Mouse (Mus musculus) midbrain, embryonic 12.5 days (tissue): ENCODE data around the gene Trim65. TPM values are rescaled to one million over a fixed set of nuclear protein-coding genes. Genes with fewer than 3 reads are reported as not detected.
"Not testable (repeated sequence)": the region's sequence is repeated elsewhere in the genome, so short reads cannot be mapped to it uniquely, and the experiment has no call there.

Experiments used
- ATAC-seq: fragments of 200-750 bp; cut with Nextera tagmentation; 2 replicates; pipeline ENCODE4 v1.8.0; 2017; ENCODE audit warnings: low read depth, moderate TSS enrichment, moderate library complexity; ENCODE audit not compliant: low FRiP score
- H3K27ac ChIP-seq: fragments of 300-500 bp; sonication (generic); replicated peaks from 2 replicates; pipeline ENCODE4 v1.5.1; 2016; ENCODE audit warnings: mild to moderate bottlenecking
- H3K27me3 ChIP-seq: fragments of 300-500 bp; sonication (generic); 2 replicates; pipeline ENCODE4 v1.6.1; 2016; ENCODE audit warnings: mild to moderate bottlenecking
- H3K36me3 ChIP-seq: fragments of 300-500 bp; sonication (generic); 2 replicates; pipeline ENCODE4 v1.6.1; 2016
- H3K4me1 ChIP-seq: fragments of 300-500 bp; sonication (generic); 2 replicates; pipeline ENCODE4 v1.6.1; 2016
- H3K4me2 ChIP-seq: fragments of 300-500 bp; sonication (generic); replicated peaks from 2 replicates; pipeline ENCODE4 v1.6.1; 2016; ENCODE audit warnings: mild to moderate bottlenecking, moderate library complexity
- H3K4me3 ChIP-seq: fragments of 300-500 bp; sonication (generic); 2 replicates; pipeline ENCODE4 v1.5.1; 2016; ENCODE audit warnings: mild to moderate bottlenecking
- H3K9ac ChIP-seq: fragments of 300-500 bp; sonication (generic); replicated peaks from 2 replicates; pipeline ENCODE4 v1.6.1; 2016; ENCODE audit warnings: mild to moderate bottlenecking, moderate library complexity
- H3K9me3 ChIP-seq: fragments of 300-500 bp; sonication (generic); 2 replicates; pipeline ENCODE4 v1.6.1; 2016; ENCODE audit warnings: mild to moderate bottlenecking
- WGBS: fragments of 180-500 bp; shearing (Covaris S2); methylation state at CpG from one replicate; pipeline ENCODE4 v1.1.7; 2016; 5-methylcytosine and 5-hydroxymethylcytosine counted together
- polyA plus RNA-seq: library from polyadenylated mRNA; unstranded; fragments of >200 nt; fragmentation: Nextera tagmentation; extraction: Ambion mirVana; gene quantifications from 2 replicates; pipeline ENCODE4 v1.2.1, GENCODE M21; 2016

The Trim65 gene
- polyA plus RNA-seq, 1 experiment from 2014 or later = 1.7 TPM

GRCm38 (mm10) chr11:116092959-116093358 lies 38.0 kb downstream of the Trim65 start:
- not testable (repeated sequence) for H3K36me3 ChIP-seq, H3K4me1 ChIP-seq, H3K4me2 ChIP-seq, H3K4me3 ChIP-seq, H3K27me3 ChIP-seq, ATAC-seq, H3K9me3 ChIP-seq, H3K9ac ChIP-seq, H3K27ac ChIP-seq
- WGBS = 90% methylated on average over 6 of the region's 6 CpGs

- Histone ChIP-seq H3K9ac (no peak overlapping the region), H3K36me3 (no peaks in the 10 kb centered on the region), H3K4me2 (no peak overlapping the region), H3K4me3 (no peak overlapping the region), H3K27me3 (no peaks in the 10 kb centered on the region; the same call in 1 of the 2 replicates), H3K27ac (no peak overlapping the region), H3K9me3 (peaks cover under 1% of the 10 kb centered on the region; the same call in 1 of the 2 replicates), H3K4me1 (peaks cover 9% of the 10 kb centered on the region)
- WGBS = 88% methylated on average over 6 of the region's 6 CpGs
- no peak for ATAC-seq
These were observed 39.3 kb downstream of the Trim65 start for GRCm38 (mm10) chr11:116091591-116091990.

GRCm38 (mm10) chr11:116089545-116089944 lies 41.4 kb downstream of the Trim65 start:
- no peaks in the 10 kb centered on the region for H3K9me3 ChIP-seq
- no peaks in the 10 kb centered on the region; the same call in 1 of the 2 replicates for H3K27me3 ChIP-seq
- no peak overlapping the region for H3K4me2 ChIP-seq
- no peak for ATAC-seq
- no peak overlapping the region for H3K9ac ChIP-seq
- no peak overlapping the region for H3K4me3 ChIP-seq
- H3K27ac ChIP-seq = no peak overlapping the region
- 93% methylated on average over 6 of the region's 6 CpGs for WGBS
- no peaks in the 10 kb centered on the region for H3K36me3 ChIP-seq
- H3K4me1 ChIP-seq = peaks cover 21% of the 10 kb centered on the region

- H3K36me3 ChIP-seq = peaks cover 4% of the 10 kb centered on the region; the same call in 1 of the 2 replicates
- no peak overlapping the region for H3K4me2 ChIP-seq
- WGBS = 88% methylated on average over 11 of the region's 11 CpGs
- H3K27me3 ChIP-seq = no peaks in the 10 kb centered on the region; the same call in 1 of the 2 replicates
- H3K4me3 ChIP-seq = no peak overlapping the region
- peaks cover 21% of the 10 kb centered on the region for H3K4me1 ChIP-seq
- H3K9me3 ChIP-seq = no peaks in the 10 kb centered on the region
- H3K9ac ChIP-seq = no peak overlapping the region
- H3K27ac ChIP-seq = no peak overlapping the region
- no peak for ATAC-seq
These were observed 42.1 kb downstream of the Trim65 start for GRCm38 (mm10) chr11:116088741-116089394.

GRCm38 (mm10) chr11:116088188-116088587 lies 42.7 kb downstream of the Trim65 start:
- Histone ChIP-seq H3K9ac (peak overlapping the region; percentile 43; the same call in 1 of the 2 replicates), H3K4me2 (peak overlapping the region; percentile 51; the same call in 1 of the 2 replicates), H3K9me3 (no peaks in the 10 kb centered on the region), H3K27ac (no peak overlapping the region), H3K27me3 (no peaks in the 10 kb centered on the region; the same call in 1 of the 2 replicates), H3K36me3 (peaks cover 10% of the 10 kb centered on the region), H3K4me1 (peaks cover 21% of the 10 kb centered on the region), H3K4me3 (0 out of 2 replicates have a peak overlapping the region, but pooled peaks have one; percentile 56)
- WGBS = 87% methylated on average over 8 of the region's 8 CpGs
- ATAC-seq = no peak

- Histone ChIP-seq H3K36me3 (peaks cover 16% of the 10 kb centered on the region), H3K4me3 (peak overlapping the region; percentile 56), H3K27ac (peak overlapping the region; percentile 58), H3K4me2 (peak overlapping the region; percentile 51), H3K9me3 (no peaks in the 10 kb centered on the region), H3K27me3 (no peaks in the 10 kb centered on the region; the same call in 1 of the 2 replicates), H3K4me1 (peaks cover 21% of the 10 kb centered on the region), H3K9ac (peak overlapping the region; percentile 43)
- 5% methylated on average over 31 of the region's 31 CpGs for WGBS
- ATAC-seq = peak; percentile 78
These were observed 43.5 kb downstream of the Trim65 start for GRCm38 (mm10) chr11:116087194-116088130.

- peaks cover 21% of the 10 kb centered on the region for H3K4me1 ChIP-seq
- peak within 1 kb of the TSS; percentile 83 for H3K27ac ChIP-seq
- H3K9ac ChIP-seq = peak within 1 kb of the TSS; percentile 63
- 6% methylated on average over 34 of the region's 43 CpGs for WGBS
- ATAC-seq = peak; percentile 95
- H3K4me2 ChIP-seq = peak within 1 kb of the TSS; percentile 52
- no peaks in the 10 kb centered on the region for H3K9me3 ChIP-seq
- peak within 1 kb of the TSS; percentile 56 for H3K4me3 ChIP-seq
- peaks cover 25% of the 10 kb centered on the region for H3K36me3 ChIP-seq
- no peaks in the 10 kb centered on the region; the same call in 1 of the 2 replicates for H3K27me3 ChIP-seq
These were observed 44.4 kb downstream of the Trim65 start, which contains the start of gene Wbp2 for GRCm38 (mm10) chr11:116086258-116087193. Gene Wbp2, minus strand, starts transcription at chr11:116086995.

GRCm38 (mm10) chr11:116084166-116084565 lies 46.8 kb downstream of the Trim65 start:
- Histone ChIP-seq H3K27me3 (no peaks in the 10 kb centered on the region; the same call in 1 of the 2 replicates), H3K36me3 (peaks cover 48% of the 10 kb centered on the region), H3K27ac (no peak overlapping the region; the same call in 1 of the 2 replicates), H3K4me3 (no peak overlapping the region), H3K9ac (no peak overlapping the region), H3K4me1 (peaks cover 22% of the 10 kb centered on the region), H3K9me3 (no peaks in the 10 kb centered on the region), H3K4me2 (no peak overlapping the region)
- no peak for ATAC-seq
- WGBS = 91% methylated on average over 6 of the region's 6 CpGs

- no peak overlapping the region for H3K9ac ChIP-seq
- no peak overlapping the region for H3K4me2 ChIP-seq
- no peak overlapping the region for H3K4me3 ChIP-seq
- peaks cover 27% of the 10 kb centered on the region for H3K4me1 ChIP-seq
- H3K9me3 ChIP-seq = no peaks in the 10 kb centered on the region
- H3K27me3 ChIP-seq = no peaks in the 10 kb centered on the region
- H3K27ac ChIP-seq = no peak overlapping the region
- no peak for ATAC-seq
- H3K36me3 ChIP-seq = peaks cover 53% of the 10 kb centered on the region
- WGBS = 94% methylated on average over 14 of the region's 14 CpGs
These were observed 47.7 kb downstream of the Trim65 start for GRCm38 (mm10) chr11:116083096-116083672.

- WGBS = 74% methylated on average over 6 of the region's 6 CpGs
- Histone ChIP-seq H3K4me3 (no peak overlapping the region), H3K4me1 (peaks cover 26% of the 10 kb centered on the region), H3K9ac (no peak overlapping the region), H3K4me2 (no peak overlapping the region), H3K27ac (no peak overlapping the region), H3K9me3 (no peaks in the 10 kb centered on the region), H3K36me3 (peaks cover 53% of the 10 kb centered on the region), H3K27me3 (no peaks in the 10 kb centered on the region)
- no peak for ATAC-seq
These were observed 49.8 kb downstream of the Trim65 start for GRCm38 (mm10) chr11:116081081-116081480.

GRCm38 (mm10) chr11:116079511-116079910 lies 51.4 kb downstream of the Trim65 start:
- H3K4me1 ChIP-seq = peaks cover 16% of the 10 kb centered on the region
- H3K36me3 ChIP-seq = peaks cover 53% of the 10 kb centered on the region
- no peak overlapping the region for H3K9ac ChIP-seq
- ATAC-seq = no peak
- no peak overlapping the region for H3K4me2 ChIP-seq
- no peaks in the 10 kb centered on the region for H3K27me3 ChIP-seq
- no peak overlapping the region for H3K4me3 ChIP-seq
- no peak overlapping the region; the same call in 1 of the 2 replicates for H3K27ac ChIP-seq
- WGBS = 72% methylated on average over 10 of the region's 10 CpGs
- H3K9me3 ChIP-seq = no peaks in the 10 kb centered on the region
